Mouse (Mus musculus): ENCODE data around the gene Hint1. TPM values are rescaled to one million over a fixed set of nuclear protein-coding genes. Genes with fewer than 3 reads are reported as not detected.

Hint1 gene
- total RNA-seq, 2 experiments from 2014 or later, result 234 to 245 TPM

GRCm38 (mm10) chr11:54912503-54913316 is 46.5 kb downstream of the Hint1 start:
- Histone ChIP-seq H3K27ac (no peak overlapping the region), H3K4me3 (no peak overlapping the region)
- intact Hi-C loops (cut with DNase I), result no loop called here
- no peak for DNase-seq (ENCODE audit: extremely low spot score in 1 of 2, low spot score in 2 of 2)
- no peak for TF ChIP-seq CTCF (IDR thresholded peaks at IDR 0.05)

GRCm38 (mm10) chr11:54913841-54914240 is 47.7 kb downstream of the Hint1 start:
- TF ChIP-seq CTCF (IDR thresholded peaks at IDR 0.05), result no peak
- Histone ChIP-seq H3K27ac (no peak overlapping the region), H3K4me3 (no peak overlapping the region)
- intact Hi-C loops (cut with DNase I), result no loop called here
- no peak for DNase-seq (ENCODE audit: extremely low spot score in 1 of 2, low spot score in 2 of 2)

- intact Hi-C loops (cut with DNase I), result no loop called here
Measured at GRCm38 (mm10) chr11:54917461-54917860, 51.3 kb downstream of the Hint1 start.

GRCm38 (mm10) chr11:54918273-54918672 is 52.1 kb downstream of the Hint1 start:
- Histone ChIP-seq H3K27ac (no peak overlapping the region), H3K4me3 (no peak overlapping the region)
- DNase-seq (ENCODE audit: extremely low spot score in 1 of 2, low spot score in 2 of 2), result no peak
- TF ChIP-seq CTCF (IDR thresholded peaks at IDR 0.05), result peak; percentile 46
- intact Hi-C loops (cut with DNase I), result no loop called here

More at GRCm38 (mm10) chr11:54917461-54917860, 51.3 kb downstream of the Hint1 start:
- H3K4me3 ChIP-seq, result no peak overlapping the region
- DNase-seq (ENCODE audit: extremely low spot score in 1 of 2, low spot score in 2 of 2), result no peak
- no peak for TF ChIP-seq CTCF (IDR thresholded peaks at IDR 0.05)
- H3K27ac ChIP-seq, result no peak overlapping the region

Other genes with a start within 250 kb of the Hint1 start
- 100 to 1,000 TPM; 122 to 126 TPM for gene Cdc42se2, start 78.7 kb upstream of the Hint1 start, total RNA-seq (2021)
- gene Lyrm7, start 5.5 kb upstream of the Hint1 start, total RNA-seq (2021), result 10 to 100 TPM; 25.8 to 27.2 TPM
- 10 to 100 TPM in 1 of 2 experiments, 1 to 10 TPM in 1; 6.2 to 10.2 TPM for gene Gpx3, start 36.1 kb downstream of the Hint1 start, total RNA-seq (2021)
- gene Tnip1, start 96.5 kb downstream of the Hint1 start, total RNA-seq (2021), result 10 to 100 TPM; 38.3 to 38.4 TPM
- 10 to 100 TPM; 85.5 to 86.7 TPM for gene Anxa6, start 167.1 kb downstream of the Hint1 start, total RNA-seq (2021)
- under 1 TPM in 1 of 2 experiments, not detected in 1; 0.32 TPM for gene Ccdc69, start 211.7 kb downstream of the Hint1 start, total RNA-seq (2021)
- 10 to 100 TPM; 30.6 to 30.7 TPM for gene Gm2a, start 231.7 kb downstream of the Hint1 start, total RNA-seq (2021)

Measured in left cerebral cortex, adult 2 months (tissue).